Mouse (Mus musculus): ENCODE data around the gene Snx15.
A peak's percentile ranks its signal among the peaks of the same experiment; 100 is the strongest.

The Snx15 gene

GRCm38 (mm10) chr19:6121761-6122160 is 6.3 kb downstream of the Snx15 start:
- no peak for DNase-seq (ENCODE audit: extremely low spot score)

GRCm38 (mm10) chr19:6118677-6119185 is 9.4 kb downstream of the Snx15 start:
- no peak for DNase-seq (ENCODE audit: extremely low spot score)

- DNase-seq (ENCODE audit: extremely low spot score): peak; percentile 91
Measured at GRCm38 (mm10) chr19:6117986-6118676, 10.0 kb downstream of the Snx15 start, which contains the start of gene Sac3d1. Sac3d1 (minus strand) TSS chr19:6118650.

GRCm38 (mm10) chr19:6117346-6117985 is 10.6 kb downstream of the Snx15 start:
- no peak for DNase-seq (ENCODE audit: extremely low spot score)

GRCm38 (mm10) chr19:6116113-6116850 is 11.8 kb downstream of the Snx15 start:
- DNase-seq (ENCODE audit: extremely low spot score): no peak

- DNase-seq (ENCODE audit: extremely low spot score): no peak
Measured at GRCm38 (mm10) chr19:6113116-6113515, 15.0 kb downstream of the Snx15 start.

GRCm38 (mm10) chr19:6105586-6105985 is 22.5 kb downstream of the Snx15 start, which contains the start of gene Naaladl1:
Naaladl1 (plus strand) TSS chr19:6105782.
- no peak for DNase-seq (ENCODE audit: extremely low spot score)

GRCm38 (mm10) chr19:6104476-6104875 is 23.6 kb downstream of the Snx15 start:
- no peak for DNase-seq (ENCODE audit: extremely low spot score)

- no peak for DNase-seq (ENCODE audit: extremely low spot score)
Measured at GRCm38 (mm10) chr19:6102169-6102853, 25.8 kb downstream of the Snx15 start.

GRCm38 (mm10) chr19:6101186-6101585 is 26.9 kb downstream of the Snx15 start:
- DNase-seq (ENCODE audit: extremely low spot score): no peak

GRCm38 (mm10) chr19:6097847-6098246 is 30.3 kb downstream of the Snx15 start:
- DNase-seq (ENCODE audit: extremely low spot score): no peak

GRCm38 (mm10) chr19:6094119-6094518 is 34.0 kb downstream of the Snx15 start, which contains the start of gene AC131692.1:
AC131692.1 (plus strand) TSS chr19:6094419.
- no peak for DNase-seq (ENCODE audit: extremely low spot score)

GRCm38 (mm10) chr19:6088841-6089240 is 39.3 kb downstream of the Snx15 start:
- no peak for DNase-seq (ENCODE audit: extremely low spot score)

GRCm38 (mm10) chr19:6085417-6085879 is 42.7 kb downstream of the Snx15 start:
- DNase-seq (ENCODE audit: extremely low spot score): peak; percentile 76

- DNase-seq (ENCODE audit: extremely low spot score): peak; percentile 97
Measured at GRCm38 (mm10) chr19:6084478-6085248, 43.4 kb downstream of the Snx15 start, which contains the start of the genes Zfpl1 and Cdca5. Zfpl1 (minus strand) TSS chr19:6084956. Cdca5 (plus strand) TSS chr19:6084983.

GRCm38 (mm10) chr19:6082156-6082555 is 45.9 kb downstream of the Snx15 start, which contains the start of gene Gm28374:
Gm28374 (minus strand) TSS chr19:6082256.
- DNase-seq (ENCODE audit: extremely low spot score): no peak

GRCm38 (mm10) chr19:6079983-6080480 is 48.1 kb downstream of the Snx15 start, which contains the start of gene Tmem262:
Tmem262 (plus strand) TSS chr19:6080033.
- no peak for DNase-seq (ENCODE audit: extremely low spot score)

GRCm38 (mm10) chr19:6076564-6077393 is 51.3 kb downstream of the Snx15 start, which contains the start of gene Vps51:
Vps51 (minus strand) TSS chr19:6077231.
- DNase-seq (ENCODE audit: extremely low spot score): peak; percentile 91

GRCm38 (mm10) chr19:6073889-6074288 is 54.2 kb downstream of the Snx15 start:
- no peak for DNase-seq (ENCODE audit: extremely low spot score)
